Mouse (Mus musculus) midbrain, embryonic 13.5 days (tissue): ENCODE data around the gene Rpl38. TPM values are rescaled to one million over a fixed set of nuclear protein-coding genes. Genes with fewer than 3 reads are reported as not detected.

Experiments
- ATAC-seq: fragments of 200-750 bp; cut with Nextera tagmentation; 2 replicates; pipeline ENCODE4 v1.8.0; 2017; ENCODE audit warnings: mild to moderate bottlenecking, moderate TSS enrichment, moderate library complexity
- H3K27ac ChIP-seq: fragments of 300-500 bp; sonication (generic); 2 replicates; pipeline ENCODE4 v1.5.1; 2015; ENCODE audit warnings: inconsistent platforms, mild to moderate bottlenecking, moderate library complexity
- H3K27me3 ChIP-seq: fragments of 300-500 bp; sonication (generic); 2 replicates; pipeline ENCODE4 v1.6.1; 2015; ENCODE audit warnings: mild to moderate bottlenecking, inconsistent platforms
- H3K36me3 ChIP-seq: fragments of 300-500 bp; sonication (generic); 2 replicates; pipeline ENCODE4 v1.6.1; 2015; ENCODE audit warnings: mild to moderate bottlenecking, inconsistent platforms
- H3K4me1 ChIP-seq: fragments of 300-500 bp; sonication (generic); replicated peaks from 2 replicates; pipeline ENCODE4 v1.6.1; 2015; ENCODE audit warnings: inconsistent platforms
- H3K4me2 ChIP-seq: fragments of 300-500 bp; sonication (generic); replicated peaks from 2 replicates; pipeline ENCODE4 v1.6.1; 2015; ENCODE audit warnings: moderate library complexity, mild to moderate bottlenecking, inconsistent platforms
- H3K4me3 ChIP-seq: fragments of 300-500 bp; sonication (generic); replicated peaks from 2 replicates; pipeline ENCODE4 v1.5.1; 2015; ENCODE audit warnings: mild to moderate bottlenecking, inconsistent platforms
- H3K9ac ChIP-seq: fragments of 300-500 bp; sonication (generic); replicated peaks from 2 replicates; pipeline ENCODE4 v1.6.1; 2015; ENCODE audit warnings: mild to moderate bottlenecking, inconsistent platforms
- H3K9me3 ChIP-seq: fragments of 300-500 bp; sonication (generic); 2 replicates; pipeline ENCODE4 v1.6.1; 2016; ENCODE audit warnings: mild to moderate bottlenecking, inconsistent platforms
- WGBS: fragments of 180-500 bp; shearing (Covaris S2); methylation state at CpG from one replicate; pipeline ENCODE4 v1.1.7; 2015; 5-methylcytosine and 5-hydroxymethylcytosine counted together
- polyA plus RNA-seq: library from polyadenylated mRNA; unstranded; fragments of >200 nt; fragmentation: Nextera tagmentation; extraction: Ambion mirVana; gene quantifications from 2 replicates; pipeline ENCODE4 v1.2.1, GENCODE M21; 2015

The Rpl38 gene
- polyA plus RNA-seq, 1 experiment from 2014 or later = 826 TPM

- no peak for ATAC-seq
- WGBS = 41% methylated on average over 6 of the region's 6 CpGs
- Histone ChIP-seq H3K27ac (0 out of 2 replicates have a peak overlapping the region, but pooled peaks have one; percentile 10), H3K36me3 (no peaks in the 10 kb centered on the region), H3K4me1 (peaks cover 33% of the 10 kb centered on the region), H3K27me3 (peaks cover 33% of the 10 kb centered on the region), H3K4me2 (no peak overlapping the region), H3K9me3 (no peaks in the 10 kb centered on the region), H3K9ac (no peak overlapping the region), H3K4me3 (no peak overlapping the region)
Observed at GRCm38 (mm10) chr11:114640658-114641057, 27.7 kb upstream of the Rpl38 start.

GRCm38 (mm10) chr11:114641136-114641535 lies 27.2 kb upstream of the Rpl38 start:
- WGBS = 90% methylated on average over 8 of the region's 8 CpGs
- no peak overlapping the region for H3K4me3 ChIP-seq
- H3K27me3 ChIP-seq = peaks cover 32% of the 10 kb centered on the region
- no peak overlapping the region for H3K4me2 ChIP-seq
- no peak overlapping the region for H3K27ac ChIP-seq
- H3K9ac ChIP-seq = no peak overlapping the region
- 0 out of 2 replicates have a peak, but pooled peaks cover 1% of the 10 kb centered on the region for H3K9me3 ChIP-seq
- H3K4me1 ChIP-seq = peaks cover 28% of the 10 kb centered on the region
- ATAC-seq = no peak
- H3K36me3 ChIP-seq = no peaks in the 10 kb centered on the region

- no peak overlapping the region for H3K9ac ChIP-seq
- ATAC-seq = peak; percentile 67
- no peaks in the 10 kb centered on the region for H3K36me3 ChIP-seq
- 46% methylated on average over 12 of the region's 12 CpGs for WGBS
- no peak overlapping the region for H3K4me2 ChIP-seq
- H3K9me3 ChIP-seq = peaks cover 8% of the 10 kb centered on the region; the same call in 1 of the 2 replicates
- no peak overlapping the region for H3K4me3 ChIP-seq
- H3K27me3 ChIP-seq = peaks cover 32% of the 10 kb centered on the region
- H3K4me1 ChIP-seq = peaks cover 18% of the 10 kb centered on the region
- H3K27ac ChIP-seq = no peak overlapping the region
Observed at GRCm38 (mm10) chr11:114642184-114642583, 26.1 kb upstream of the Rpl38 start.

DNA sequence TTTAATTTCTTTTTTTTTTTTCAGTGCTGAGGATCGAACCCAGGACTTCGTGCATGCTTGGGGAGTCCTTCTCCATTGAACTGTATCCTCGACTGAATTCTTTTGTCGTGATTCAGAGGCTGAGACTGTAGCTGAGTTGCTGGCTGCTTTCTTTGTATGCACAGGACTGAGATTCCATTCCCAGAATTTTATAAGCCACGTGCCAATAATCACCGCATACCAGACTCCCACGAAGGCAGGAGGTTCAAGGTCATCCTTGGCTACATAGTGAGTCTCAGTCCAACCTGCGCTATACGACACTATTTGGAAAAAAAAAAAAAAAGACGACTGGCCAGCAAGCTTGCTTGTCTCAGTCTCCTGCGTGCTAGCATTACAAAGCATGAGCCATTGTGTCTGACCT lies 25.4 kb upstream of the Rpl38 start:
- Histone ChIP-seq H3K4me3 (no peak overlapping the region), H3K9me3 (peaks cover 8% of the 10 kb centered on the region; the same call in 1 of the 2 replicates), H3K36me3 (no peaks in the 10 kb centered on the region), H3K9ac (no peak overlapping the region), H3K4me2 (no peak overlapping the region), H3K27me3 (peaks cover 30% of the 10 kb centered on the region), H3K4me1 (peaks cover 14% of the 10 kb centered on the region), H3K27ac (no peak overlapping the region)
- ATAC-seq = no peak
- 81% methylated on average over 11 of the region's 11 CpGs for whole genome bisulfite sequencing

DNA sequence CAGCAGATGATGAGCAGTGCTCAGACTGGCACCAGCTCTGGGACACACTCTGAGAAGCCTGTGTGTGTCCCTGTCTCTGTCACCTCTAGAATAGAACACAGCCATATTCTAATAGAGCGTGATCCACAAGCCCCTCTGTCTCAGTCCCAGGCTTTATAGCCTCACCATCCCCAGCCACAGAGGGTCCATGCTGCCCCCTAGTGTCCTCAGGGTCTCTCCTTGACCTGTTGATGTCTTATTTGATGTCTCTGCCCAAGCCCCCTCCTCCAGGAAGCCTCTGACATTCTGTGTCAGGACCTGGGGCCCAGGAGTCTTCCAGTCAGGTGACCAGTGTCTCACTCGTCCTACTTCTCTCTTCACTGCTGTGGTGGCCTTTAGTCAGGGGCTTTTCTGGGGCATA lies 24.2 kb upstream of the Rpl38 start:
- Histone ChIP-seq H3K9me3 (peaks cover 8% of the 10 kb centered on the region; the same call in 1 of the 2 replicates), H3K27ac (no peak overlapping the region), H3K36me3 (no peaks in the 10 kb centered on the region), H3K4me1 (peaks cover 14% of the 10 kb centered on the region), H3K4me2 (no peak overlapping the region), H3K27me3 (peaks cover 21% of the 10 kb centered on the region), H3K4me3 (no peak overlapping the region), H3K9ac (no peak overlapping the region)
- no peak for ATAC-seq
- 51% methylated on average over 2 of the region's 2 CpGs for WGBS

GRCm38 (mm10) chr11:114649510-114649909 lies 18.8 kb upstream of the Rpl38 start:
- peaks cover 5% of the 10 kb centered on the region; the same call in 1 of the 2 replicates for H3K4me1 ChIP-seq
- no peak overlapping the region for H3K4me3 ChIP-seq
- no peak overlapping the region for H3K4me2 ChIP-seq
- no peaks in the 10 kb centered on the region for H3K27me3 ChIP-seq
- no peak overlapping the region for H3K9ac ChIP-seq
- H3K9me3 ChIP-seq = peaks cover 8% of the 10 kb centered on the region; the same call in 1 of the 2 replicates
- ATAC-seq = no peak
- 67% methylated on average over 4 of the region's 4 CpGs for WGBS
- H3K27ac ChIP-seq = no peak overlapping the region
- no peaks in the 10 kb centered on the region for H3K36me3 ChIP-seq

- 4% methylated on average over 16 of the region's 16 CpGs for WGBS
- H3K9ac ChIP-seq = 0 out of 2 replicates have a peak overlapping the region, but pooled peaks have one; percentile 15
- H3K9me3 ChIP-seq = no peaks in the 10 kb centered on the region
- no peaks in the 10 kb centered on the region for H3K36me3 ChIP-seq
- ATAC-seq = peak; percentile 61; the same call in 1 of the 2 replicates
- H3K4me1 ChIP-seq = peaks cover 20% of the 10 kb centered on the region
- H3K4me3 ChIP-seq = no peak overlapping the region
- peak overlapping the region; percentile 25 for H3K4me2 ChIP-seq
- H3K27ac ChIP-seq = no peak overlapping the region
- H3K27me3 ChIP-seq = 0 out of 2 replicates have a peak, but pooled peaks cover 4% of the 10 kb centered on the region
Observed at GRCm38 (mm10) chr11:114652531-114652930, 15.8 kb upstream of the Rpl38 start.

DNA sequence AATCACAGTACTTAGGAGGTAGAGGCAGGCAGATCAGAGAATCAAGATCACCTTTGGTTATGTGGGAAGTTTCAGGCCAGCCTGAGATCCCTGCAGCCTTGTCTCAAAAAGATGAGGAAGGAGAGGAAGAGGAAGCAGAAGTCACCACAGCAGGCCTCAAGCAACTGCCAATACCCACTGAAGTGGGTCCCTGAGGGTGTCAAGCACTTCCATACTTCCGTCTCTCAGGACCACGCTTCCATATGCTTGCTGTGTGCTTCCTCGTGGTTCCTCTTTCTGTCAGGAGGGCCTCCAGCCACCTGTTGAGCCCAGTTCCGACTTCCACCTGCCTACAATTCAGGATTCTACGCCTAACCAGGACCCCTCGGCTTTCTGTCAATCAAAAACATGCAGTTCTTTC lies 14.7 kb upstream of the Rpl38 start:
- no peak overlapping the region for H3K4me3 ChIP-seq
- H3K36me3 ChIP-seq = no peaks in the 10 kb centered on the region
- no peak overlapping the region for H3K4me2 ChIP-seq
- no peak for ATAC-seq
- peaks cover 24% of the 10 kb centered on the region for H3K4me1 ChIP-seq
- WGBS = 88% methylated on average over 6 of the region's 6 CpGs
- H3K27ac ChIP-seq = no peak overlapping the region
- H3K27me3 ChIP-seq = 0 out of 2 replicates have a peak, but pooled peaks cover 4% of the 10 kb centered on the region
- H3K9me3 ChIP-seq = no peaks in the 10 kb centered on the region
- H3K9ac ChIP-seq = no peak overlapping the region

DNA sequence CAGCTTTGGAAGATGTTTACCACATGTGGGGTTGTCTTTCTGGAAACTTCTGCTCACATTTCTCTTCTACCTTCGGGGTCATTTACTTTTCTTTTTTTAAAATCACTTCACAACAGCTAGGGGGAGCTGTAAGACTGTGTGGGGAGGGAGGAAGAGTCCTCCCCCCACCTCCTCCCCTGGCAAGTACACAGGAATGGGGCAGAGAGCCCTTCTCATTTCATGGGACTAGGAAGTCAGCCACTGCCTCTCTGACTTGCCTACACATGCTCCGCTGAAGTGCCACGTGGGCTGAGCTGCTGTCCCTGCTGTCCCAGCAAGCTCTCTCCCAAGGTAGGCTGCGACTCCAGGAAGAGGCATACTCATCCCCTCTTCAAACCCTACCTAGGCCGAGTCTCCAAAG lies 13.8 kb upstream of the Rpl38 start:
- Histone ChIP-seq H3K27ac (no peak overlapping the region), H3K9ac (no peak overlapping the region), H3K27me3 (0 out of 2 replicates have a peak, but pooled peaks cover 4% of the 10 kb centered on the region), H3K36me3 (no peaks in the 10 kb centered on the region), H3K4me2 (no peak overlapping the region), H3K4me3 (no peak overlapping the region), H3K4me1 (peaks cover 24% of the 10 kb centered on the region), H3K9me3 (no peaks in the 10 kb centered on the region)
- no peak for ATAC-seq
- 61% methylated on average over 5 of the region's 5 CpGs for WGBS

DNA sequence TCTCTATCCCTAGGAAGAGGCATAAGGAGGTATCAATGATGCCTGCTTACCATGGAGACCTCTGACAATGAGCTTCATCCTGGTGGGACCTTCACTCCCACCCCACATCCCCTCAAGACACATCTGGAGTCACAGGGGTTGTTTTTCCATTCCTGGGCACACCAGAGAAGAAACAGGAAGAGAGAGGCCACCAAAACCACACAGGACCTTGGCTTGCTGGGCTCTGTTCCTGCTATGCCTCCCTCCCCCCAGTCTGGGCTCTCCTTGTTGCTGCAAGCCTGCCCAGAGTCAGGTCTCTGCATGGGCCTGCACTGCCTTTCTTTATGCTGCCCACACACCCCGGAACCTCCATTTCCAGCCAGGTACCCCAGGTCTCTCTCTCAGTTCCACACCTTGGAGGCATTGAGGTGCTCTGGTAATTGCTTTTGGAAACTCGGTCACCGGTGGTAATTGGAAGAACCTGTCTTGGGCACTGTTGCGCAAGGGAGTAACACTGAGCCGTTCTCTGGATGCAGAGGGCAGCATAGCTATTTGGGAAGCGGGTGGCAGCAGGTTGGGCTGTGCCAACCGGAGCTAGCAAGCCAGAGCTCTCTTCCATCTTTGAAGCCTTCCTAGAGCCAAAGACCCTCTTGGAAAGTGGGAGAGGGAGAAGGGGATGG lies 12.8 kb upstream of the Rpl38 start:
- Histone ChIP-seq H3K27ac (no peak overlapping the region), H3K36me3 (no peaks in the 10 kb centered on the region), H3K4me2 (no peak overlapping the region), H3K9ac (no peak overlapping the region), H3K4me3 (no peak overlapping the region), H3K9me3 (no peaks in the 10 kb centered on the region), H3K27me3 (0 out of 2 replicates have a peak, but pooled peaks cover 4% of the 10 kb centered on the region), H3K4me1 (peaks cover 24% of the 10 kb centered on the region)
- 90% methylated on average over 7 of the region's 7 CpGs for WGBS
- ATAC-seq = no peak

- H3K4me3 ChIP-seq = no peak overlapping the region
- 0 out of 2 replicates have a peak, but pooled peaks cover 4% of the 10 kb centered on the region for H3K27me3 ChIP-seq
- peak; percentile 60 for ATAC-seq
- no peaks in the 10 kb centered on the region for H3K36me3 ChIP-seq
- no peaks in the 10 kb centered on the region for H3K9me3 ChIP-seq
- H3K4me1 ChIP-seq = peaks cover 24% of the 10 kb centered on the region
- 40% methylated on average over 24 of the region's 27 CpGs for WGBS
- peak overlapping the region; percentile 68 for H3K27ac ChIP-seq
- H3K4me2 ChIP-seq = peak overlapping the region; percentile 37
- H3K9ac ChIP-seq = peak overlapping the region; percentile 36; the same call in 1 of the 2 replicates
Observed at GRCm38 (mm10) chr11:114656994-114657644, 11.2 kb upstream of the Rpl38 start.

DNA sequence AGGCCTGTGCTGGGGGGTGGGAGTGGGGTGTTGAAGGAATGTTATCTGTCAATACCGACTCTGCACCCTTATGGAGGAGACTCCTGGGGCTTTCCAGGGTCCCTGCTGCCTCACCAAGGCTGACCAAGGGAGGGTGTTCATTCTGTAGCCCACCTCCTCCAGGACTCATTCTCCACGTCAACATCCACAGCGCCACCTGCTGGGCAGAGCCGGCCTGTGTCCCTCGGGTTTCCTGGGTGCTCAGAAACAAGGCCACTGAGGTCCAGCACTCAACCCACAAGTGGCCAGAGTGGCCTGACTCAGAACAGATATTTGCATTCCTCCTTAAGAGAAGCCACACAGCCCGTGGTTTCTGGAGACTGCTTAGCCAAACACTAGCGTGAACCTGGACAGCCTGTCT lies 10.6 kb upstream of the Rpl38 start:
- Histone ChIP-seq H3K4me1 (peaks cover 19% of the 10 kb centered on the region), H3K27me3 (0 out of 2 replicates have a peak, but pooled peaks cover 4% of the 10 kb centered on the region), H3K4me3 (no peak overlapping the region), H3K4me2 (no peak overlapping the region), H3K36me3 (no peaks in the 10 kb centered on the region), H3K9me3 (no peaks in the 10 kb centered on the region), H3K27ac (peak overlapping the region; percentile 68), H3K9ac (0 out of 2 replicates have a peak overlapping the region, but pooled peaks have one; percentile 36)
- 0 out of 2 replicates have a peak, but pooled peaks have one; percentile 22 for ATAC-seq
- 25% methylated on average over 7 of the region's 7 CpGs for WGBS
